ENCODE assay signal across 22 mouse cellular contexts in genomic region chr8:88407716-88408115, GRCm38 (mm10). TPM values are rescaled to one million over a fixed set of nuclear protein-coding genes. Genes with fewer than 3 reads are reported as not detected.
DNase-seq lines count a peak whose midpoint lies in the region; ATAC-seq and TF ChIP-seq lines count a peak whose summit lies in the region.
"Had no signal": no experiment of that assay in that cellular context is flagged by ENCODE, and none has a peak within 500 bp of the region (broad histone marks: within the 10 kb centered on the region; RNA-seq: fewer than 3 reads in every experiment).

No protein-coding gene starts in this region.

- no peak overlapping the region for H3K27ac ChIP-seq in midbrain, embryonic 11.5 days (ENCODE audit: low read depth, low read length)
- no peak overlapping the region for H3K27ac ChIP-seq in midbrain, embryonic 16.5 days (ENCODE audit: low read length)
- no peak overlapping the region for H3K27ac ChIP-seq in midbrain, postnatal 0 days (ENCODE audit: low read depth, low read length)
- no peak overlapping the region for H3K27ac ChIP-seq in midbrain, embryonic 13.5 days

- peak; percentile 60 to 66 for DNase-seq in cerebellum, postnatal 10 days
- no peak for DNase-seq in cerebellum, postnatal 4 days (ENCODE audit: low spot score in 2 of 2)
- peak; percentile 23 to 57 for DNase-seq in cerebellum, postnatal 14 days
- DNase-seq in midbrain, embryonic 11.5 days (ENCODE audit: low spot score, missing footprints): peak; percentile 75
- DNase-seq in midbrain, postnatal 0 days (ENCODE audit: low spot score): peak; percentile 25
- DNase-seq: adrenal gland, adult 2 months; adrenal gland, adult 8-10 months; adrenal gland, postnatal 10 days; adrenal gland, postnatal 14 days; adrenal gland, postnatal 25 days; adrenal gland, postnatal 36 days; B cell, adult 2 months; cerebellum, adult 11 months; cerebellum, adult 11-12 months; cerebellum, adult 18-20 months had no signal

- ATAC-seq in cerebellum, adult (ENCODE audit: insufficient number of reproducible peaks, low FRiP score, low TSS enrichment): no peak
- ATAC-seq in midbrain, embryonic 11.5 days (ENCODE audit: low FRiP score): no peak
- no peak for ATAC-seq in midbrain, embryonic 16.5 days
- ATAC-seq in midbrain, postnatal 0 days (ENCODE audit: low FRiP score): no peak
- ATAC-seq in midbrain, embryonic 13.5 days: no peak
- ATAC-seq: activated CD4-positive, CD25-positive, alpha-beta regulatory T cell, adult 4 months; CD4-positive, CD25-positive, alpha-beta regulatory T cell, adult 4 months; Patski had no signal

- 95% methylated on average over 6 of the region's 6 CpGs for WGBS in midbrain, embryonic 11.5 days
- 91% methylated on average over 6 of the region's 6 CpGs for WGBS in midbrain, embryonic 16.5 days
- 92% methylated on average over 6 of the region's 6 CpGs for WGBS in midbrain, postnatal 0 days
- WGBS in midbrain, embryonic 13.5 days: 97% methylated on average over 6 of the region's 6 CpGs

- no peaks in the 10 kb centered on the region for H3K36me3 ChIP-seq in midbrain, embryonic 11.5 days (ENCODE audit: control insufficient read depth, insufficient read depth, low read length)
- H3K36me3 ChIP-seq in midbrain, embryonic 16.5 days (ENCODE audit: control insufficient read depth, insufficient read depth, low read length): no peaks in the 10 kb centered on the region
- H3K36me3 ChIP-seq in midbrain, postnatal 0 days (ENCODE audit: insufficient read depth, low read length): no peaks in the 10 kb centered on the region
- no peaks in the 10 kb centered on the region for H3K36me3 ChIP-seq in midbrain, embryonic 13.5 days
- H3K36me3 ChIP-seq: G1E had no signal

- no peaks in the 10 kb centered on the region for H3K4me1 ChIP-seq in midbrain, embryonic 11.5 days (ENCODE audit: control insufficient read depth, insufficient read depth, low read length)
- H3K4me1 ChIP-seq in midbrain, embryonic 16.5 days (ENCODE audit: control insufficient read depth, insufficient read depth, low read length): no peaks in the 10 kb centered on the region
- no peaks in the 10 kb centered on the region for H3K4me1 ChIP-seq in midbrain, postnatal 0 days (ENCODE audit: insufficient read depth, low read length)
- H3K4me1 ChIP-seq in midbrain, embryonic 13.5 days (replicated peaks): no peaks in the 10 kb centered on the region

- H3K9me3 ChIP-seq in midbrain, embryonic 11.5 days (ENCODE audit: control insufficient read depth, low read length): no peaks in the 10 kb centered on the region
- H3K9me3 ChIP-seq in midbrain, embryonic 16.5 days (replicated peaks; ENCODE audit: control insufficient read depth, low read length, poor library complexity, severe bottlenecking): no peaks in the 10 kb centered on the region; the same call in 1 of the 2 replicates
- peaks cover 6% of the 10 kb centered on the region; the same call in 1 of the 2 replicates for H3K9me3 ChIP-seq in midbrain, postnatal 0 days (ENCODE audit: low read length)
- peaks cover 8% of the 10 kb centered on the region for H3K9me3 ChIP-seq in midbrain, embryonic 13.5 days
- H3K9me3 ChIP-seq: G1E had no signal

- H3K4me2 ChIP-seq in midbrain, embryonic 11.5 days: no peak overlapping the region
- no peak overlapping the region for H3K4me2 ChIP-seq in midbrain, embryonic 16.5 days (ENCODE audit: low read length)
- H3K4me2 ChIP-seq in midbrain, postnatal 0 days (ENCODE audit: low read depth, low read length, poor library complexity, severe bottlenecking): no peak overlapping the region
- H3K4me2 ChIP-seq in midbrain, embryonic 13.5 days (replicated peaks): no peak overlapping the region

- no peak for TF ChIP-seq CTCF in midbrain, postnatal 0 days (IDR thresholded peaks at IDR 0.05)

- no peaks in the 10 kb centered on the region for H3K27me3 ChIP-seq in midbrain, embryonic 11.5 days (ENCODE audit: control insufficient read depth, insufficient read depth, low read length)
- no peaks in the 10 kb centered on the region for H3K27me3 ChIP-seq in midbrain, embryonic 16.5 days (ENCODE audit: control insufficient read depth, insufficient read depth, low read depth, low read length)
- H3K27me3 ChIP-seq in midbrain, postnatal 0 days (ENCODE audit: insufficient read depth, low read length): no peaks in the 10 kb centered on the region
- H3K27me3 ChIP-seq in midbrain, embryonic 13.5 days: no peaks in the 10 kb centered on the region

- H3K9ac ChIP-seq in midbrain, embryonic 11.5 days (ENCODE audit: low read length): no peak overlapping the region
- no peak overlapping the region for H3K9ac ChIP-seq in midbrain, embryonic 16.5 days (ENCODE audit: low read depth, low read length)
- no peak overlapping the region for H3K9ac ChIP-seq in midbrain, postnatal 0 days (replicated peaks; ENCODE audit: low read length, poor library complexity, severe bottlenecking)
- H3K9ac ChIP-seq in midbrain, embryonic 13.5 days (replicated peaks): no peak overlapping the region

- no peak overlapping the region for H3K4me3 ChIP-seq in midbrain, embryonic 11.5 days (ENCODE audit: low read depth, low read length)
- no peak overlapping the region for H3K4me3 ChIP-seq in midbrain, embryonic 16.5 days (ENCODE audit: low read depth, low read length)
- no peak overlapping the region for H3K4me3 ChIP-seq in midbrain, postnatal 0 days (ENCODE audit: low read depth, low read length)
- H3K4me3 ChIP-seq in midbrain, embryonic 13.5 days (replicated peaks): no peak overlapping the region

RNA-seq across cellular contexts. Expression of gene Brd7, which starts 45.7 kb away (rescaled TPM):
- 85.7 and 89.2 TPM in 2 replicates for polyA plus RNA-seq in midbrain, embryonic 11.5 days (2014; fragmentation: Nextera tagmentation; extraction: Ambion mirVana)
- polyA plus RNA-seq in midbrain, embryonic 16.5 days (2015; fragmentation: Nextera tagmentation; extraction: Ambion mirVana): 57.8 and 66.0 TPM in 2 replicates
- 29.7 and 35.6 TPM in 2 replicates for total RNA-seq in midbrain, postnatal 0 days (2014; rRNA removed)
- 55.0 and 60.7 TPM in 2 replicates for polyA plus RNA-seq in midbrain, postnatal 0 days (2015; fragmentation: Nextera tagmentation; extraction: Ambion mirVana)
- polyA plus RNA-seq in midbrain, embryonic 13.5 days (2015; fragmentation: Nextera tagmentation; extraction: Ambion mirVana): 72.0 and 79.9 TPM in 2 replicates

Comparison
In these comparisons a context has a peak if more than half of its experiments do, and no peak if none do; other contexts are left out.
1. DNase-seq: peak in cerebellum, postnatal 10 days (2 of 2), cerebellum, postnatal 14 days (2 of 2), midbrain, embryonic 11.5 days (single experiment) and midbrain, postnatal 0 days (single experiment); none in cerebellum, postnatal 4 days (0 of 2).